Mouse (Mus musculus): ENCODE data around the gene Lrmda. TPM values are rescaled to one million over a fixed set of nuclear protein-coding genes. Genes with fewer than 3 reads are reported as not detected.

Lrmda gene
- total and polyA plus RNA-seq, 3 experiments, result 5.1 to 5.9 TPM; not detected in 1

DNA sequence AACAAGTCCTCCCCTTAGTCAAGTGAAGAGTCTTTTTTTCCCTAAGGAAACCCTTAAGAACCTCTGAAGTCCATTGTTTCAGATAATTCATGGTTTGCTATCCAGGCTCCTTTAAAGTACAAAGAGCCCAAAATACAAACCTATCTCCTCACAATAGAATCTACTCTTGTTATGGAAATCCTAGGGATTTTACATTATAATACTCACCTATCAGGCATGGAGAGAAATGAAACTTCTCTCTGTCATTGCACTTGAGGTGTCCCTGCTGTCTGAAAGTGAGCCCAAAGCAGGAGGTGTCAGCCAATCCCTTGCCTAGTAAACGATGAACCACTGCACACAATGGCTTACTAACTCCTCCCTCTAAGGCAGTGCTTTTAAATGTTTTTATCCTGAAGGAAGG is 39.2 kb downstream of the Lrmda start:
- Histone ChIP-seq H3K9ac (ENCODE audit: control insufficient read depth, low read depth, low read length, poor library complexity, severe bottlenecking) (no peak overlapping the region), H3K4me1 (ENCODE audit: control insufficient read depth in 1 of 2, insufficient read depth in 2 of 2, low read length in 2 of 2) (peaks cover 0 to 20% of the 10 kb centered on the region in 2 experiments; a peak in 3 of 4 replicates), H3K4me3 (ENCODE audit: control insufficient read depth in 1 of 2, insufficient read depth in 1 of 2, low read depth in 2 of 2, low read length in 2 of 2) (no peak overlapping the region), H3K79me2 (ENCODE audit: control insufficient read depth, insufficient read depth, low read length, poor library complexity) (no peaks in the 10 kb centered on the region), H3K27me3 (ENCODE audit: control insufficient read depth in 1 of 2, insufficient read depth in 2 of 2, low read length in 2 of 2) (no peaks in the 10 kb centered on the region), H3K27ac (ENCODE audit: control insufficient read depth, low read depth, low read length) (no peak overlapping the region), H3K36me3 (ENCODE audit: control insufficient read depth in 1 of 2, insufficient read depth in 2 of 2, low read length in 2 of 2) (peaks cover 0 to 15% of the 10 kb centered on the region in 2 experiments; a peak in 2 of 4 replicates), H3K9me3 (replicated peaks; ENCODE audit: insufficient read depth, low read length) (no peaks in the 10 kb centered on the region)
- no peak for DNase-seq (ENCODE audit: low read depth, low spot score)
- no peak for TF ChIP-seq MAFK (IDR thresholded peaks at IDR 0.05; ENCODE audit: borderline replicate concordance, low read depth, low read length)
- no peak for TF ChIP-seq ZC3H11A (IDR thresholded peaks at IDR 0.05; ENCODE audit: low read depth, low read length)
- no peak for TF ChIP-seq RCOR1 (IDR thresholded peaks at IDR 0.05; ENCODE audit: low read depth, low read length)
- TF ChIP-seq MAZ (IDR thresholded peaks at IDR 0.05; ENCODE audit: low read depth, low read length), result no peak
- no peak for TF ChIP-seq CHD2 (IDR thresholded peaks at IDR 0.05; ENCODE audit: low read length)
- no peak for TF ChIP-seq MEF2A (IDR thresholded peaks at IDR 0.05; ENCODE audit: extremely low read depth, insufficient replicate concordance, low read depth, low read length, poor library complexity, severe bottlenecking)
- TF ChIP-seq MAX (IDR thresholded peaks at IDR 0.05; ENCODE audit: low read length), result no peak
- TF ChIP-seq MYB (IDR thresholded peaks at IDR 0.05; ENCODE audit: low read depth, low read length), result no peak
- TF ChIP-seq POLR2A (IDR thresholded peaks at IDR 0.05; ENCODE audit: control insufficient read depth in 1 of 2, insufficient read depth in 1 of 2, low read depth in 1 of 2, low read length in 2 of 2, poor library complexity in 1 of 2), result no peak
- no peak for TF ChIP-seq TBP (IDR thresholded peaks at IDR 0.05; ENCODE audit: low read depth, low read length)
- no peak for TF ChIP-seq NELFE (IDR thresholded peaks at IDR 0.05; ENCODE audit: low read depth, low read length)
- no peak for TF ChIP-seq CHD1 (IDR thresholded peaks at IDR 0.05; ENCODE audit: low read depth, low read length)

DNA sequence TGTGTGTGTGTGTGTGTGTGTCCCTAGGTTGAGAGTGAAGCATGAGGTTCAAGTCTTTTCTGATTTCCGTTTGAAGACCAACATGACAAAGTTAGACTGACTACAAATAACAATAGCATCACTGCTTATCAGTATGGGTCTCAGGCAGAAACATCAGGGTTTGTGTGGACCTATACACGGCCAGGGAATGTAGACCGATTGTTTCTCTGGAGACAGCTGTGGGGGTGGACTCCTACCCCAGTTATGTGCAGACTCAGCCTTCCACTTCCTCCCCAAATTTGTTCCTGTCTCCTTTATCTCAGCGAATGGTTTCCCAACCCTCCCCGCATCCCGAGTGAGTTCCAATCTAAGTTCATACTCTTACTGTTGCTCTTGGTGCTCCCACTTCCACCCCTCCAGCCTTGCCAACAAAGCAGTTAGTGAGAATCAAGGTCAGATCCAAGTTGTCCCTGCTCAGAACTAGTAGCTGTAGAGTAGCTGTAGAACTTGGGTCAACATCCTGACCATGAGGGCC is 39.9 kb downstream of the Lrmda start:
- H3K4me1 ChIP-seq (ENCODE audit: control insufficient read depth in 1 of 2, insufficient read depth in 2 of 2, low read length in 2 of 2), result peaks cover 0 to 20% of the 10 kb centered on the region in 2 experiments; a peak in 3 of 4 replicates
- H3K36me3 ChIP-seq (ENCODE audit: control insufficient read depth in 1 of 2, insufficient read depth in 2 of 2, low read length in 2 of 2), result peaks cover 0 to 15% of the 10 kb centered on the region in 2 experiments; a peak in 2 of 4 replicates
- no peak overlapping the region for H3K9ac ChIP-seq (ENCODE audit: control insufficient read depth, low read depth, low read length, poor library complexity, severe bottlenecking)
- H3K9me3 ChIP-seq (replicated peaks; ENCODE audit: insufficient read depth, low read length), result no peaks in the 10 kb centered on the region
- H3K27me3 ChIP-seq (ENCODE audit: control insufficient read depth in 1 of 2, insufficient read depth in 2 of 2, low read length in 2 of 2), result no peaks in the 10 kb centered on the region
- no peak overlapping the region for H3K27ac ChIP-seq (ENCODE audit: control insufficient read depth, low read depth, low read length)
- H3K4me3 ChIP-seq (ENCODE audit: control insufficient read depth in 1 of 2, insufficient read depth in 1 of 2, low read depth in 2 of 2, low read length in 2 of 2), result no peak overlapping the region
- H3K79me2 ChIP-seq (ENCODE audit: control insufficient read depth, insufficient read depth, low read length, poor library complexity), result no peaks in the 10 kb centered on the region
- TF ChIP-seq JUND (IDR thresholded peaks at IDR 0.05; ENCODE audit: low read depth, low read length) (no peak), MAFK (IDR thresholded peaks at IDR 0.05; ENCODE audit: borderline replicate concordance, low read depth, low read length) (no peak), NELFE (IDR thresholded peaks at IDR 0.05; ENCODE audit: low read depth, low read length) (no peak), ZNF384 (IDR thresholded peaks at IDR 0.05; ENCODE audit: low read depth, low read length) (no peak), UBTF (IDR thresholded peaks at IDR 0.05; ENCODE audit: borderline replicate concordance, insufficient read depth, low read depth, low read length) (no peak), MAZ (IDR thresholded peaks at IDR 0.05; ENCODE audit: low read depth, low read length) (no peak), POLR2AphosphoS5 (IDR thresholded peaks at IDR 0.05; ENCODE audit: borderline replicate concordance, low read depth, low read length) (no peak), MXI1 (IDR thresholded peaks at IDR 0.05; ENCODE audit: low read depth, low read length) (no peak), ELF1 (IDR thresholded peaks at IDR 0.05; ENCODE audit: low read depth, low read length) (no peak), ETS1 (IDR thresholded peaks at IDR 0.05; ENCODE audit: low read depth, low read length) (no peak), GABPA (IDR thresholded peaks at IDR 0.05; ENCODE audit: low read depth, low read length) (no peak)
- DNase-seq (ENCODE audit: low read depth, low spot score), result no peak
